Mouse (Mus musculus) neural tube, postnatal 0 days (tissue): ENCODE measurements around the gene Exoc8. TPM values are rescaled to one million over a fixed set of nuclear protein-coding genes. Genes with fewer than 3 reads are reported as not detected.

Experiments used
- polyA plus RNA-seq: library from polyadenylated mRNA; unstranded; fragments of >200 nt; fragmentation: Nextera tagmentation; extraction: Ambion mirVana; gene quantifications from 2 replicates; pipeline ENCODE4 v1.2.1, GENCODE M21; 2015

The Exoc8 gene
- 10.5 and 10.9 TPM in 2 replicates for polyA plus RNA-seq

GRCm38 (mm10) chr8:124897386-124898250, at the start of gene Exoc8, which contains the start of gene Sprtn:
TSS of gene Exoc8 (minus strand) at chr8:124897705.
TSS of gene Sprtn (plus strand) at chr8:124897886.

GRCm38 (mm10) chr8:124862321-124863162, 35.0 kb downstream of the Exoc8 start, which contains the start of the genes Gnpat and 2810004N23Rik:
TSS of gene Gnpat (plus strand) at chr8:124863033.
TSS of gene 2810004N23Rik (minus strand) at chr8:124863120.

Other genes with a start within 250 kb of the Exoc8 start
- gene 2310022B05Rik, start 234.3 kb downstream of the Exoc8 start, polyA plus RNA-seq, result 21.4 and 23.3 TPM in 2 replicates
- 51.6 and 53.4 TPM in 2 replicates for gene Ttc13, start 175.7 kb downstream of the Exoc8 start, polyA plus RNA-seq
- gene Arv1, start 175.6 kb downstream of the Exoc8 start, polyA plus RNA-seq, result 31.1 and 33.1 TPM in 2 replicates
- 1.1 and 2.5 TPM in 2 replicates for gene Fam89a, start 145.9 kb downstream of the Exoc8 start, polyA plus RNA-seq
- gene Trim67, start 104.6 kb downstream of the Exoc8 start, polyA plus RNA-seq, result 22.3 and 26.6 TPM in 2 replicates
- gene Gnpat, start 34.7 kb downstream of the Exoc8 start, polyA plus RNA-seq, result 50.7 and 59.1 TPM in 2 replicates
- gene 2810004N23Rik, start 34.6 kb downstream of the Exoc8 start, polyA plus RNA-seq, result 15.2 and 17.1 TPM in 2 replicates
- 4.9 and 5.3 TPM in 2 replicates for gene Sprtn, start 181 bp upstream of the Exoc8 start, polyA plus RNA-seq
- gene Egln1, start 51.6 kb upstream of the Exoc8 start, polyA plus RNA-seq, result 16.3 and 16.6 TPM in 2 replicates
- 156 and 165 TPM in 2 replicates for gene Tsnax, start 115.3 kb upstream of the Exoc8 start, polyA plus RNA-seq
- gene Disc1, start 156.5 kb upstream of the Exoc8 start, polyA plus RNA-seq, result 2.2 and 2.6 TPM in 2 replicates